Mouse (Mus musculus): ENCODE measurements at regions not wholly inside any gene's neighbourhood (a gene's known extent, or its start where the extent isn't known, plus 50 kb on each side); places are given as distances from the start of the nearest gene placed in this dataset. TPM values are rescaled to one million over a fixed set of nuclear protein-coding genes. Genes with fewer than 3 reads are reported as not detected.

DNA sequence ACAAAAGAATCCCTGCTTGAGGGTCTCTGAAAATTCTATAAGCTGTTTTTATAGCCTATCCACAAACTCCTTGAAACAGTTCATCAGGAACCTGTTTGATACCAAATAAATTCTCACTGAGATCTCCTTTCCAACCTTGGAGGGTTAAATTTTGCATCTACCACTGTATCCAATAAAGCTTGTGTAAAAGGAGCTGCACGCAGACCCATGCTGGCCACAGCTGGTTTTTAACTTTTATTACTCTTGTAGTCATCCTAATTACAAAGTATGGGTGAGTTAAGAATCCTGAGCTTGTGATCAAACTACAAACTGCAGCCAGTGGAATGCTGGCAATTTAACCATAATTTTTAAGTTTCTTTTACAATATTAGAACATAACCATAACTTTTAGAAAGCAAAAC, 59.0 kb upstream of the Ell2 start:
- Histone ChIP-seq H3K9ac (ENCODE audit: low read length) (no peak overlapping the region), H3K4me3 (ENCODE audit: low read depth, low read length) (no peak overlapping the region), H3K9me3 (ENCODE audit: control insufficient read depth, low read length) (no peaks in the 10 kb centered on the region), H3K4me2 (ENCODE audit: low read depth, low read length, severe bottlenecking) (no peak overlapping the region), H3K36me3 (ENCODE audit: control insufficient read depth, insufficient read depth, low read length) (no peaks in the 10 kb centered on the region), H3K27me3 (ENCODE audit: control insufficient read depth, insufficient read depth, low read length) (no peaks in the 10 kb centered on the region), H3K27ac (ENCODE audit: low read depth, low read length) (no peak overlapping the region), H3K4me1 (replicated peaks; ENCODE audit: control insufficient read depth, insufficient read depth, low read length) (no peaks in the 10 kb centered on the region)
- 80% methylated on average over 1 of the region's 1 CpGs for WGBS
- ATAC-seq (replicated peaks; ENCODE audit: low FRiP score) (no peak), DNase-seq (ENCODE audit: low spot score) (no peak)

DNA sequence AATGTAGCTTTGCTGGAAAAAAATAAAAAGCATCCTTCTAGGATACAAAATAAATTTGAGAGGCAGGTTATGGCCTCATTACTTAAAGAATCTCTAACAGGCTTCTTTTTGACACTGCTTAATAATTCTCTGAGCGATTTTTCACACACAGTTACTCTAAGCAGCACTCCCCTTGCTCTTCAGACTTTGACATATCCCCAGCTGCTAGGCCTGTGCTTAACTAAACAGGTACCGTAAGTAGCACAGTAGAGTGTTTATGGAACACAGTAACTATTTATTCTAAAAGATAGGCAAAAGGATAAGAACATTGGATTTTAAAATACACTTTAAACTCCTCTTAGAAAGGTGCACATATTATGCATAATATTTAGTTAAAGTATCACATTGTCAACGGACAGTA, 54.6 kb upstream of the Ell2 start:
- 92% methylated on average over 3 of the region's 3 CpGs for WGBS
- DNase-seq (ENCODE audit: low spot score): no peak
- H3K9ac ChIP-seq (ENCODE audit: low read length): no peak overlapping the region

DNA sequence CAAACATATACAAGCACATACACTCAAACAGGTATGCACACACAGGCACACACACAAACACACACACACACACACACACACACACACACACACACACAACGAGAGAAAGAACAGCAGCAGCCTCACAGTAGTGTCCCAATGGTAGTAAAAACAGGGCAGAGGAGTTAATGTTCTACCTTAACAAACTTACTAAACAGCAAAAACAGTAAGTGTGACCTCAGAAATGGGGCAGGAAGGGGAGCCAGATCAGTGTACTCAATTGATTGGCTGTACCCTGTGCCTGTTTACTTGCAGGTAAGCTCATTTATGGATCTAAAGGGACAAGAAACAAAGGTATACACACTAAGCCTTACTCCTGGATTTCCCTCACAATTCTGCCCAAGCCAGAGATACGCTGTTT, 53.6 kb upstream of the Ell2 start:
- ATAC-seq (replicated peaks; ENCODE audit: low FRiP score): no peak
- DNase-seq (ENCODE audit: low spot score): no peak
- Histone ChIP-seq H3K9ac (ENCODE audit: low read length) (no peak overlapping the region), H3K4me3 (ENCODE audit: low read depth, low read length) (no peak overlapping the region), H3K27me3 (ENCODE audit: control insufficient read depth, insufficient read depth, low read length) (no peaks in the 10 kb centered on the region), H3K4me1 (replicated peaks; ENCODE audit: control insufficient read depth, insufficient read depth, low read length) (no peaks in the 10 kb centered on the region), H3K4me2 (ENCODE audit: low read depth, low read length, severe bottlenecking) (no peak overlapping the region), H3K9me3 (ENCODE audit: control insufficient read depth, low read length) (no peaks in the 10 kb centered on the region), H3K27ac (ENCODE audit: low read depth, low read length) (no peak overlapping the region), H3K36me3 (ENCODE audit: control insufficient read depth, insufficient read depth, low read length) (no peaks in the 10 kb centered on the region)
- 86% methylated on average over 2 of the region's 2 CpGs for WGBS

More for the DNA sequence above, 54.6 kb upstream of the Ell2 start:
- Histone ChIP-seq H3K9me3 (ENCODE audit: control insufficient read depth, low read length) (no peaks in the 10 kb centered on the region), H3K27me3 (ENCODE audit: control insufficient read depth, insufficient read depth, low read length) (no peaks in the 10 kb centered on the region), H3K4me1 (replicated peaks; ENCODE audit: control insufficient read depth, insufficient read depth, low read length) (no peaks in the 10 kb centered on the region), H3K4me3 (ENCODE audit: low read depth, low read length) (no peak overlapping the region), H3K27ac (ENCODE audit: low read depth, low read length) (no peak overlapping the region), H3K4me2 (ENCODE audit: low read depth, low read length, severe bottlenecking) (no peak overlapping the region), H3K36me3 (ENCODE audit: control insufficient read depth, insufficient read depth, low read length) (no peaks in the 10 kb centered on the region)
- no peak for ATAC-seq (replicated peaks; ENCODE audit: low FRiP score)

MicroRNAs in the stretch of these regions (microRNA counts, 519-probe panel; counts per million panel counts)
- microRNA mmu-miR-682: 31.2 counts per million

Small RNA genes lying in the stretch of these regions (microRNA-seq; reads per million reads assigned to microRNA genes)
- gene Mir682 (ENCODE audit: insufficient number of aligned reads): not detected
